Mouse (Mus musculus) CH12.LX (cell line): ENCODE data around the gene Mvb12b. TPM values are rescaled to one million over a fixed set of nuclear protein-coding genes. Genes with fewer than 3 reads are reported as not detected.

Experiments used
- DNase-seq: peaks from one replicate; pipeline ENCODE4 v3.0.0-alpha.2; 2013; ENCODE audit errors: extremely low read depth
- H3K27ac ChIP-seq: 2 replicates; pipeline ENCODE4 v1.5.1; 2012; ENCODE audit warnings: low read depth, mild to moderate bottlenecking, control low read depth, moderate library complexity; ENCODE audit not compliant: insufficient read depth
- H3K27me3 ChIP-seq: replicated peaks from 2 replicates; pipeline ENCODE3; 2012; ENCODE audit warnings: inconsistent platforms
- H3K36me3 ChIP-seq, 2 experiments: replicated peaks in 1 of 2; 2 replicates each; pipeline versions ENCODE3 to v1.6.1; 2012; ENCODE audit warnings: inconsistent platforms in 1 of 2, low read length in 1 of 2, mild to moderate bottlenecking in 1 of 2, mixed read lengths in 1 of 2, moderate library complexity in 1 of 2; ENCODE audit not compliant: control insufficient read depth in 1 of 2, insufficient read depth in 1 of 2
- H3K4me1 ChIP-seq, 2 experiments: 2 replicates each; pipeline ENCODE4 v1.6.1; 2012; ENCODE audit warnings: inconsistent platforms in 1 of 2, moderate library complexity in 1 of 2; ENCODE audit not compliant: insufficient read depth in 2 of 2, control insufficient read depth in 1 of 2
- H3K4me2 ChIP-seq: 2 replicates; pipeline ENCODE4 v1.6.1; 2012; ENCODE audit warnings: low read depth, mild to moderate bottlenecking, control low read depth; ENCODE audit not compliant: poor library complexity, insufficient read depth, severe bottlenecking
- H3K4me3 ChIP-seq, 3 experiments: fragments of 150-350 bp in 1 of 3; sonication (generic) in 1 of 3; replicated peaks in 1 of 3; 2 replicates each; pipeline versions ENCODE3 to v1.5.1; 2011 to 2012; ENCODE audit warnings: low read depth in 2 of 3, low read length in 2 of 3, mild to moderate bottlenecking in 2 of 3, moderate library complexity in 2 of 3, control low read depth in 1 of 3, improper control_type of control experiment in 1 of 3, inconsistent platforms in 1 of 3, mixed read lengths in 1 of 3; ENCODE audit not compliant: poor library complexity in 1 of 3
- H3K79me2 ChIP-seq: replicated peaks from 2 replicates; pipeline ENCODE4 v1.6.1; 2012; ENCODE audit warnings: mild to moderate bottlenecking, moderate library complexity; ENCODE audit not compliant: control insufficient read depth, poor library complexity, insufficient read depth, severe bottlenecking; ENCODE audit errors: extremely low read depth
- H3K9ac ChIP-seq: 2 replicates; pipeline ENCODE4 v1.6.1; 2012; ENCODE audit warnings: low read depth, mild to moderate bottlenecking, control low read depth, moderate library complexity; ENCODE audit not compliant: insufficient read depth
- H3K9me3 ChIP-seq: replicated peaks from 2 replicates; pipeline ENCODE3; 2012; ENCODE audit warnings: low read length, inconsistent platforms, mixed read lengths
- CHD2 ChIP-seq: IDR thresholded peaks from 2 replicates; pipeline ENCODE4 v1.6.1; 2011; ENCODE audit warnings: low read length, improper control_type of control experiment
- E2F4 ChIP-seq: IDR thresholded peaks from 2 replicates; pipeline ENCODE4 v1.6.1; 2011; ENCODE audit warnings: low read depth, low read length, improper control_type of control experiment; ENCODE audit not compliant: insufficient replicate concordance
- EP300 ChIP-seq: IDR thresholded peaks from 2 replicates; pipeline ENCODE4 v1.6.1; 2011; ENCODE audit warnings: low read length, improper control_type of control experiment
- ETS1 ChIP-seq: conservative IDR thresholded peaks from 2 replicates; pipeline ENCODE4 v1.6.1; 2012; ENCODE audit warnings: low read depth, mild to moderate bottlenecking, inconsistent platforms, low read length, improper control_type of control experiment, moderate library complexity
- GABPA ChIP-seq: IDR thresholded peaks from 2 replicates; pipeline ENCODE4 v1.6.1; 2012; ENCODE audit warnings: low read depth, low read length, improper control_type of control experiment, inconsistent platforms; ENCODE audit not compliant: insufficient replicate concordance
- IRF4 ChIP-seq: IDR thresholded peaks from 2 replicates; pipeline ENCODE4 v1.6.1; 2014; ENCODE audit warnings: low read depth, mild to moderate bottlenecking, inconsistent platforms, low read length, improper control_type of control experiment
- JUND ChIP-seq: conservative IDR thresholded peaks from 2 replicates; pipeline ENCODE4 v1.6.1; 2011; ENCODE audit warnings: low read depth, low read length, improper control_type of control experiment
- KAT2A ChIP-seq: IDR thresholded peaks from 2 replicates; pipeline ENCODE4 v1.6.1; 2012; ENCODE audit warnings: low read length, improper control_type of control experiment, inconsistent platforms; ENCODE audit not compliant: insufficient replicate concordance
- MAFK ChIP-seq: IDR thresholded peaks from 2 replicates; pipeline ENCODE4 v1.6.1; 2011; ENCODE audit warnings: low read length, improper control_type of control experiment; ENCODE audit not compliant: insufficient replicate concordance
- MAX ChIP-seq: IDR thresholded peaks from 2 replicates; pipeline ENCODE4 v1.6.1; 2011; ENCODE audit warnings: low read length, improper control_type of control experiment
- MAZ ChIP-seq: IDR thresholded peaks from 2 replicates; pipeline ENCODE4 v1.6.1; 2012; ENCODE audit warnings: low read depth, mild to moderate bottlenecking, inconsistent platforms, low read length, improper control_type of control experiment, moderate library complexity
- MYC ChIP-seq: IDR thresholded peaks from 2 replicates; pipeline ENCODE4 v1.6.1; 2011; ENCODE audit warnings: low read depth, mild to moderate bottlenecking, improper control_type of control experiment, low read length
- NELFE ChIP-seq: IDR thresholded peaks from 2 replicates; pipeline ENCODE4 v1.6.1; 2011; ENCODE audit warnings: low read depth, low read length, improper control_type of control experiment
- NRF1 ChIP-seq: IDR thresholded peaks from 2 replicates; pipeline ENCODE4 v1.6.1; 2014; ENCODE audit warnings: low read depth, mild to moderate bottlenecking, inconsistent platforms, low read length, improper control_type of control experiment, moderate library complexity
- PAX5 ChIP-seq: IDR thresholded peaks from 2 replicates; pipeline ENCODE4 v1.6.1; 2012; ENCODE audit warnings: low read length, inconsistent platforms, mixed read lengths
- POLR2A ChIP-seq: IDR thresholded peaks from 2 replicates; pipeline ENCODE4 v1.6.1; 2011; ENCODE audit warnings: low read depth, mild to moderate bottlenecking, improper control_type of control experiment, low read length
- POLR2AphosphoS2 ChIP-seq: IDR thresholded peaks from 2 replicates; pipeline ENCODE4 v1.6.1; 2011; ENCODE audit warnings: low read depth, low read length, improper control_type of control experiment
- RCOR1 ChIP-seq: conservative IDR thresholded peaks from 2 replicates; pipeline ENCODE4 v1.6.1; 2012; ENCODE audit warnings: low read depth, mild to moderate bottlenecking, inconsistent platforms, low read length, improper control_type of control experiment
- SMC3 ChIP-seq: IDR thresholded peaks from 2 replicates; pipeline ENCODE4 v1.6.1; 2011; ENCODE audit warnings: low read depth, low read length, improper control_type of control experiment
- TBP ChIP-seq: conservative IDR thresholded peaks from 2 replicates; pipeline ENCODE4 v1.6.1; 2011; ENCODE audit warnings: low read depth, low read length, improper control_type of control experiment
- TCF12 ChIP-seq: IDR thresholded peaks from 2 replicates; pipeline ENCODE4 v1.6.1; 2014; ENCODE audit warnings: low read depth, mild to moderate bottlenecking, inconsistent platforms, low read length, improper control_type of control experiment
- UBTF ChIP-seq: IDR thresholded peaks from 2 replicates; pipeline ENCODE4 v1.6.1; 2012; ENCODE audit warnings: low read depth, mild to moderate bottlenecking, inconsistent platforms, low read length, improper control_type of control experiment, moderate library complexity
- ZKSCAN1 ChIP-seq: IDR thresholded peaks from 2 replicates; pipeline ENCODE4 v1.6.1; 2012; ENCODE audit warnings: low read depth, inconsistent platforms, low read length, improper control_type of control experiment, borderline replicate concordance
- ZMIZ1 ChIP-seq: IDR thresholded peaks from 2 replicates; pipeline ENCODE4 v1.6.1; 2012; ENCODE audit warnings: low read depth, mild to moderate bottlenecking, inconsistent platforms, low read length, improper control_type of control experiment
- ZNF384 ChIP-seq: IDR thresholded peaks from 2 replicates; pipeline ENCODE4 v1.6.1; 2012; ENCODE audit warnings: low read depth, low read length, improper control_type of control experiment, inconsistent platforms
- dilution Hi-C: fragments of 300-500 bp; cut with MboI; formaldehyde crosslinking; loops from 2 replicates; pipeline ENCODE4 v1.14.3; 2020; ENCODE audit warnings: low sequenced_read_pairs; ENCODE audit not compliant: extremely low pct_unique_long_range_greater_than_20kb, extremely low pct_ligation_motif_present
- in situ Hi-C: fragments of 300-500 bp; cut with MboI; formaldehyde crosslinking; loops from 3 replicates; pipeline ENCODE4 v1.14.3; 2019; ENCODE audit warnings: low sequenced_read_pairs, low pct_ligation_motif_present, low pct_unique_long_range_greater_than_20kb, mixed read lengths
- polyA plus RNA-seq: library from polyadenylated mRNA; unstranded; fragments of >175 nt; gene quantifications from 2 replicates; pipeline ENCODE4 v1.2.1, GENCODE M21; 2012; ENCODE audit warnings: low read depth; ENCODE audit not compliant: insufficient read length
- total RNA-seq, 2 experiments: library from RNA; depleted of rRNA; stranded (reverse); fragments of 300-350 nt in 1 of 2; fragments of >200 nt in 1 of 2; gene quantifications; 2 replicates each; pipeline ENCODE4 v1.2.3; 2012 to 2014

Gene Mvb12b
- total and polyA plus RNA-seq, 3 experiments: 3.0 to 16.7 (median 5.3) TPM

DNA sequence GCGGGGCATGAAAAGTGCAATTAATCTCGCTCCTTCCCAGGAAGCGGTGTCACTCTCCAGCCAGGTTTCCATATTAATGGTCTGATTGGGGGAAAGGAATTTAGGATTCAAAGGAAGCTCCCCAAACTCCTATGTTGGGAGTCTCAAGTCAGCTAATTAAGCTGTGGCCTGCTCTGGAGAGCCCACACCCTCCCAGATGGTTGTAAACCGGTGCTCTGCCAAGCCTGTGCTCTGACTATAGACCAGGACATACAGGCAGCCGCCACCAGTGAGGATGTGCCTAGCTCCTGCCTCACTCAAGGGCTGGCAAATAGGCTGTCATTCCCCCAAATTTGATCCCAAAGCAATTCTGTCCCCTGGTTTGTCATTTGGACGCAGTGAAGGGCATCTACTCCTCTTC, 50.4 kb downstream of the Mvb12b start:
- dilution Hi-C loops: no loop called here
- Histone ChIP-seq H3K27ac (no peak overlapping the region), H3K36me3 (peaks cover 7 to 16% of the 10 kb centered on the region in 2 experiments), H3K4me3 (no peak overlapping the region), H3K9me3 (no peaks in the 10 kb centered on the region), H3K4me2 (no peak overlapping the region), H3K27me3 (no peaks in the 10 kb centered on the region), H3K9ac (no peak overlapping the region), H3K4me1 (peaks cover 10 to 32% of the 10 kb centered on the region in 2 experiments), H3K79me2 (no peaks in the 10 kb centered on the region)
- TF ChIP-seq EP300: no peak
- TF ChIP-seq ZMIZ1: no peak
- no peak for TF ChIP-seq TBP
- TF ChIP-seq KAT2A: no peak
- no peak for TF ChIP-seq RCOR1
- TF ChIP-seq E2F4: no peak
- TF ChIP-seq MYC: no peak
- no peak for TF ChIP-seq MAFK
- TF ChIP-seq POLR2AphosphoS2: no peak
- TF ChIP-seq ETS1: no peak
- TF ChIP-seq CHD2: no peak
- no peak for TF ChIP-seq IRF4
- in situ Hi-C loops: no loop called here
- DNase-seq: no peak

DNA sequence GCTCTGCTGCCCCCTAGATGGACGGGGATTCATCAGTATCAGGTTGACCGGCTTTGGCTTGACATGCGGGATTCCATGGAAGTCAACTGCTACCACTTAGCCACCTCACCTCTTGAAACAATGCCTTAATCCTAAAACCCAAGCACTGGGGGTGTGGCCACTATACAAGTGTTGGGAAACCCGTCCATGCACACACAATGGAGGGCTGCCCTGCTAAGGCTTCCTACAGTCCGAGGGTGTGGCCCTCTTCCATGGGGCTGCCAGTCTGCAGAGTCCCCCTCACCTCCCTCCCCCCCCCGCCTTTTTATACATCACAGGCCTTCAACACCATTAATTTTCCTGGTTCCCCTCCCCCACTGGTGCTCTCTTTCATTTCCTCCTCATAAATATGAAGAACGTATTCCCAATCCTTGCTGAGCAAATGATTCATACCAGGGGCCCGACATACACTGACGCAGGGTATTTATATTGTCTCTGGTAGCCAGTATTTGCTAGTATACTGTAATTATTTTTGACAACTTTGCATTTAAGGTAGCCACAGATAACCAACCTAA, 51.0 kb downstream of the Mvb12b start:
- TF ChIP-seq SMC3: no peak
- no peak for TF ChIP-seq UBTF
- no peak for TF ChIP-seq PAX5
- TF ChIP-seq CHD2: no peak
- no peak for TF ChIP-seq MAZ
- no peak for TF ChIP-seq ZNF384
- TF ChIP-seq JUND: no peak
- no peak for TF ChIP-seq GABPA
- TF ChIP-seq POLR2A: no peak
- TF ChIP-seq ZKSCAN1: no peak
- TF ChIP-seq MAX: no peak
- no peak for TF ChIP-seq POLR2AphosphoS2
- no peak for TF ChIP-seq TCF12
- no peak for TF ChIP-seq NRF1
- TF ChIP-seq ZMIZ1: no peak
- TF ChIP-seq MYC: no peak
- no peak for TF ChIP-seq NELFE
- TF ChIP-seq, all 38 proteins: peak for 0
- Histone ChIP-seq H3K27me3 (no peaks in the 10 kb centered on the region), H3K27ac (no peak overlapping the region), H3K36me3 (peaks cover 7 to 16% of the 10 kb centered on the region in 2 experiments), H3K4me3 (no peak overlapping the region), H3K4me2 (no peak overlapping the region), H3K9ac (no peak overlapping the region), H3K9me3 (no peaks in the 10 kb centered on the region), H3K79me2 (no peaks in the 10 kb centered on the region), H3K4me1 (peaks cover 10 to 28% of the 10 kb centered on the region in 2 experiments)
- in situ Hi-C loops: no loop called here
- DNase-seq: no peak
- dilution Hi-C loops: no loop called here
